Mouse (Mus musculus): ENCODE results near the gene Abl1. TPM values are rescaled to one million over a fixed set of nuclear protein-coding genes. Genes with fewer than 3 reads are reported as not detected.

Gene Abl1
- polyA plus RNA-seq, 1 experiment from 2014 or later, result 33.0 TPM

DNA sequence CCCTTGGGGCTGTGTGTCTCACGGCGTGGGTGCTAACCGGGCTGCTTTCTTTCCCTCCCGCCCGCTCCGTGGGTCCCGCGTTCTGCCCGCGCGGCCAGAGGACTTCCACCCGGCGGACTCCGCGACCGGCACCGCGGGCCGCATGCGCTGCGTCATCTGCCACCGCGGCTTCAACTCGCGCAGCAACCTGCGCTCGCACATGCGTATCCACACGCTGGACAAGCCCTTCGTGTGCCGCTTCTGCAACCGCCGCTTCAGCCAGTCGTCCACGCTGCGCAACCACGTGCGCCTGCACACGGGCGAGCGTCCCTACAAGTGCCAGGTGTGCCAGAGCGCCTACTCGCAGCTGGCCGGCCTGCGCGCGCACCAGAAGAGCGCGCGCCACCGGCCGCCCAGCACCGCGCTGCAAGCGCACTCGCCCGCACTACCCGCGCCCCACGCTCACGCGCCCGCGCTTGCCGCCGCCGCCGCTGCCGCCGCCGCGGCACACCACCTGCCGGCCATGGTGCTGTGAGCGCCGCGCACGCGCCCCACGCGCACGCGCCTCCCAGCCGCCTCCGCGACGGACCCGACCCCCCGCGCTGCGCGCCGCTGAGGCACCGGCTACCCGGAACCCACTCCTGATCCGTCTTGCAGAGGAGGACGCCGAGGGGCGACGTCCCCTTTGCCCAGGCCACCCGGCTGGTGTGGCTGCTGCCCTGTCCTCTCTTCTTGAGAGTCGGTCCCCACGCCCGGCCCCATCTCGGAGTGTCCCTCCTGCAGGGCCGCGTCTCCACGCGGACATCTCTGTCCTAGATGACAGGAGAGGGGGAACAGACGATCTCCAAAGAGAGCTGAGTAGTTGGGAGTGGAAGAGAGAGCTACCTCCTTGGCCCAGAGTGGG lies 34.0 kb upstream of the Abl1 start:
- peak overlapping the region; percentile 24; the same call in 1 of the 2 replicates for H3K9ac ChIP-seq (ENCODE audit: low read length)
- no peaks in the 10 kb centered on the region for H3K9me3 ChIP-seq (ENCODE audit: control insufficient read depth, low read length)
- H3K4me3 ChIP-seq (ENCODE audit: low read depth, low read length), result peak overlapping the region; percentile 47
- no peak overlapping the region for H3K27ac ChIP-seq (ENCODE audit: low read depth, low read length)
- H3K4me1 ChIP-seq (ENCODE audit: control insufficient read depth, insufficient read depth, low read length), result peaks cover 10% of the 10 kb centered on the region
- under 1% methylated on average over 95 of the region's 109 CpGs for WGBS
- ATAC-seq (ENCODE audit: low FRiP score) (peak; percentile 33; the same call in 1 of the 2 replicates), DNase-seq (ENCODE audit: low spot score, missing footprints) (peak; percentile 95)
- H3K4me2 ChIP-seq, result peak overlapping the region; percentile 83
- peaks cover 85% of the 10 kb centered on the region for H3K27me3 ChIP-seq (ENCODE audit: control insufficient read depth, insufficient read depth, low read length)
- H3K36me3 ChIP-seq (ENCODE audit: control insufficient read depth, insufficient read depth, low read length), result no peaks in the 10 kb centered on the region

DNA sequence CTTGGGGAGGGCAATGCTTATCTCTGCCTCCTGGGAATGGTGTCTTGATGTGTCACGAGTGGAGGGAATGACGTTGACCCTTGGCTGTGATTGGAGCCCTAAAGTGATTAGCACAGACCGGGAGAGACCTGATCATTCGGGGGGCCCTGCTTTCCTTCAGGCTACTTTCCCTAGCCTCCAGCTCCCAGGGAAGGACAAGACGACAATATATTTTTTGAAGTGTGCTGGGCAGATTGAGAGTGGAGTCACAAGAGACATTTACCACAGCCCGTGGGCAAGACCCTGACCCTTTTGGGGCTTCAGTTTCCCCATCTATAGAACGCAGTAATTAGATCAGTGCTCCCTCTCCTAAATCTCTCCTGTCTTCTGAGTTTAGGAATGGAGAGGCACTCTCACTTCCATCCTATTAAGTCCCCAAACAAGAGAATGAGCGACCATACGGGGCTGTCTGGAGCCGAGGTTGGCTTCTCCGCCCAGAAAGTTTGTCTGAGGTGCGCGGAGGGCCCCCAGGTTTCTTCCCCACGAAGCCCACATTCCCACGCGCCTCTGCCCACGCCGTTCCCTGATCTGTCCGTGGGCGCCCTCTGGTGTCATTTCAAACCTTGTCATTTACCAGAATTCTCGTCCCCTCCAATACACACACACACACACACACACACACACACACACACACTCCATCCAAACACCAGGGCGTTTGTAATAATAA lies 33.2 kb upstream of the Abl1 start:
- H3K27ac ChIP-seq (ENCODE audit: low read depth, low read length), result no peak overlapping the region
- peaks cover 10% of the 10 kb centered on the region for H3K4me1 ChIP-seq (ENCODE audit: control insufficient read depth, insufficient read depth, low read length)
- ATAC-seq (ENCODE audit: low FRiP score) (peak; percentile 22; the same call in 1 of the 2 replicates), DNase-seq (ENCODE audit: low spot score, missing footprints) (peak; percentile 93)
- H3K4me2 ChIP-seq, result peak overlapping the region; percentile 83; the same call in 1 of the 2 replicates
- peak overlapping the region; percentile 47 for H3K4me3 ChIP-seq (ENCODE audit: low read depth, low read length)
- H3K36me3 ChIP-seq (ENCODE audit: control insufficient read depth, insufficient read depth, low read length), result no peaks in the 10 kb centered on the region
- WGBS, result 6% methylated on average over 22 of the region's 22 CpGs
- no peaks in the 10 kb centered on the region for H3K9me3 ChIP-seq (ENCODE audit: control insufficient read depth, low read length)
- no peak overlapping the region for H3K9ac ChIP-seq (ENCODE audit: low read length)
- H3K27me3 ChIP-seq (ENCODE audit: control insufficient read depth, insufficient read depth, low read length), result peaks cover 77% of the 10 kb centered on the region

DNA sequence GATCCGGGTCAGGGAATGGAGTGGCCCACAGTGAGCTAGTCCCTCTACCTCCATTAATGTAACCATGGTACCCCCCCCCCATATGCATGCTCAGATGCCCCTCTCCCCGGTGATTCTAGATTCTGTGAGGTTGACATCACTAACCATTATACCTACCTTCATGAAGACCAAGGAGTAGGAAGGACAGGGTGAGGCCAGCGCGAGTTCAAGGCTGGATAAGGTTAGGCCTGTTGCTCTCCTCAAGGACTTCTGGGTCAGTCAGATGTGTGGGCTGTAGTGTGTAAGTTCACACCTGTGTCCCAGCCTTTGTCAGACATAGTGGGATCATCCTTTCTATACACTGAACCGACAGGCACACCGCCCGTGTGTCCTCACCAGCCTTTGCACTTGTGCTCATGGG lies 31.8 kb upstream of the Abl1 start:
- no peak for ATAC-seq (ENCODE audit: low FRiP score)
- DNase-seq (ENCODE audit: low spot score, missing footprints), result peak; percentile 81
- Histone ChIP-seq H3K4me2 (no peak overlapping the region), H3K4me3 (ENCODE audit: low read depth, low read length) (no peak overlapping the region), H3K27me3 (ENCODE audit: control insufficient read depth, insufficient read depth, low read length) (peaks cover 66% of the 10 kb centered on the region), H3K27ac (ENCODE audit: low read depth, low read length) (no peak overlapping the region), H3K4me1 (ENCODE audit: control insufficient read depth, insufficient read depth, low read length) (peaks cover 10% of the 10 kb centered on the region), H3K36me3 (ENCODE audit: control insufficient read depth, insufficient read depth, low read length) (no peaks in the 10 kb centered on the region), H3K9me3 (ENCODE audit: control insufficient read depth, low read length) (no peaks in the 10 kb centered on the region), H3K9ac (ENCODE audit: low read length) (no peak overlapping the region)
- 85% methylated on average over 7 of the region's 7 CpGs for WGBS

DNA sequence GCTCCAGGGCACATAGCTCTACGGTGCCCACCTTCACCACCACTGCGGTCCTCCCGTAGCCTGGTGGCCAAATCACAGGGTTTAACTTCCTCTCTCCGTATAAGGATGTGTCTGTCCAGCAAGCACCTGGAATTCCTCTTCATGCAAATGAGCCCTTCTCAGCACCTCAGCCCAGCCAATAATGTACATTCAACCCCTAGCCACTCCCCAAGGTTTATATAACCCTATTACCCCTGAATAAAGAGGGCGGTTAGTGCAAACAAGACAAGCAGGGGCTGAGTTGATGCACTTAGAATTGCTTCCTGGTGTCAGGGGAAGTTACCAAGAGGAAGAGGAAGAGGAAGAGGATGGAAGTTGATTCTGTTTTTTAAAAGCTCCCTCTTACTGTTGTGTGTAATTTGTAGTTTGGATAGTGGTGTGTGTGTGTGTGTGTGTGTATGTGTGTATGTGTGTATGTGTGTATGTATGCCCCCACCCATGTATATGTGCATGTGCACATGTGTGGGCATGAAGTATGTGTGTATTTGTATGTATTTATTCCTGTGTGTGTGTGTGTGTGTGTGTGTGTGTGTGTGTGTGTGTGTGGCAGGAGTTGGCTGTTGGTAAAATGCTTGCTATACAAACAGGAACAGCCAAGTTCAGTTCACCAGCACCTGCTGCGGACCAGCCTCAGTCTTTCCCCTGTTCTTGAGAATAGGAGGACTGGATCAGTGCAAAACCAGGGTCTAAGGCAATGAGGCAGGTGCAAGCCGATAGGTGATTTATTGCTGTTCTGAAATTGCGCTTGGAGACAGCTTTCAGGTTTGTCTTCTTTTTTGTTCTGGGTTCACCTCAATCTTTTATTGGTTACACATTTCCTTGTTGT lies 25.0 kb upstream of the Abl1 start:
- Histone ChIP-seq H3K4me2 (no peak overlapping the region), H3K4me3 (ENCODE audit: low read depth, low read length) (no peak overlapping the region), H3K27ac (ENCODE audit: low read depth, low read length) (no peak overlapping the region), H3K4me1 (ENCODE audit: control insufficient read depth, insufficient read depth, low read length) (no peaks in the 10 kb centered on the region), H3K27me3 (ENCODE audit: control insufficient read depth, insufficient read depth, low read length) (peaks cover 23% of the 10 kb centered on the region), H3K9ac (ENCODE audit: low read length) (no peak overlapping the region), H3K9me3 (ENCODE audit: control insufficient read depth, low read length) (no peaks in the 10 kb centered on the region), H3K36me3 (ENCODE audit: control insufficient read depth, insufficient read depth, low read length) (no peaks in the 10 kb centered on the region)
- WGBS, result 75% methylated on average over 8 of the region's 8 CpGs
- no peak for ATAC-seq (ENCODE audit: low FRiP score)
- no peak for DNase-seq (ENCODE audit: low spot score, missing footprints)

DNA sequence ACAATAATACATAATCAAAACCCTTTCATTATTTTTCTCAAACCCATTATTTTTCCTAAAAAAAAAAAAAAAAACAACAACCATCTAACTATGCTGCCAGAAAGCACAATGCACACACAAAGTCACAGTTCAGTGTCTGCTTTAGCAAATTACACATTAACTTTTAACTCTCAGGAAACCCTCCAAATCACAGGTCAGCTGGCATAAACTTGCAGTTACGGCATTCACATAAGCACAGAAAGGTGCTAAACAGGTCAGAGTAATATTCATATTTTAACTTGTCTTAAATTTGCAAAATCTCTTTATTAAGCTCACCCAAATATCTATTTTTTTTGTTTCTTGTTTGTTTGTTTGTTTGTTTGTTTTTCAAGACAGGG lies 24.4 kb upstream of the Abl1 start:
- Histone ChIP-seq H3K27me3 (ENCODE audit: control insufficient read depth, insufficient read depth, low read length) (peaks cover 21% of the 10 kb centered on the region), H3K4me3 (ENCODE audit: low read depth, low read length) (no peak overlapping the region), H3K9ac (ENCODE audit: low read length) (no peak overlapping the region), H3K4me1 (ENCODE audit: control insufficient read depth, insufficient read depth, low read length) (no peaks in the 10 kb centered on the region), H3K27ac (ENCODE audit: low read depth, low read length) (no peak overlapping the region), H3K9me3 (ENCODE audit: control insufficient read depth, low read length) (no peaks in the 10 kb centered on the region), H3K4me2 (no peak overlapping the region), H3K36me3 (ENCODE audit: control insufficient read depth, insufficient read depth, low read length) (no peaks in the 10 kb centered on the region)
- DNase-seq (ENCODE audit: low spot score, missing footprints), result no peak
- no peak for ATAC-seq (ENCODE audit: low FRiP score)
- WGBS, result 90% methylated on average over 1 of the region's 1 CpGs

DNA sequence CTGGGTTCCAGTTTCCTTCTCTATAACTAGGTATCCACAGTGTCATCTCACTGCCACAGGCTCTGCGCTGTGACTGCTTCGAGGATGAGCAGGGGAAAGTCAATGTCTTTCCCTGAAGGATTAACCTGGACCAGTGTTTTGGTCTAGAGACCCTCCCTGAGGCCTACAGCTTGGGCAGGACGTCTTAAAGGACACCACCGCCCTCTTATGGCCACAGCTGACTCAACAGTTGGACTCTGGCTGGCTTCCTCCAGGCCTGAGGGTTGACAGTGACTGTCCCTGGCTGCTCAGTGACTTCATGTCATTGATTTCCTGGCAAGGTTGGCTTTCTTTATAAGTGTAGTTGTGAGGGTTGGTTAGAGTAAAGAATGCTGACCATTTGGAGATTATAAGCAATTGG lies 20.8 kb upstream of the Abl1 start:
- H3K9me3 ChIP-seq (ENCODE audit: control insufficient read depth, low read length), result no peaks in the 10 kb centered on the region
- H3K36me3 ChIP-seq (ENCODE audit: control insufficient read depth, insufficient read depth, low read length), result no peaks in the 10 kb centered on the region
- H3K4me1 ChIP-seq (ENCODE audit: control insufficient read depth, insufficient read depth, low read length), result peaks cover 8% of the 10 kb centered on the region
- no peak overlapping the region for H3K9ac ChIP-seq (ENCODE audit: low read length)
- WGBS, result 19% methylated on average over 4 of the region's 4 CpGs
- H3K4me2 ChIP-seq, result no peak overlapping the region
- ATAC-seq (ENCODE audit: low FRiP score), result no peak
- peak; percentile 92 for DNase-seq (ENCODE audit: low spot score, missing footprints)
- peaks cover 11% of the 10 kb centered on the region; the same call in 1 of the 2 replicates for H3K27me3 ChIP-seq (ENCODE audit: control insufficient read depth, insufficient read depth, low read length)
- no peak overlapping the region for H3K4me3 ChIP-seq (ENCODE audit: low read depth, low read length)
- H3K27ac ChIP-seq (ENCODE audit: low read depth, low read length), result no peak overlapping the region

GRCm38 (mm10) chr2:31670551-31671035 lies 17.6 kb upstream of the Abl1 start, which contains the start of gene Exosc2:
Gene Exosc2 (plus strand): TSS chr2:31670715.
- no peaks in the 10 kb centered on the region for H3K9me3 ChIP-seq (ENCODE audit: control insufficient read depth, low read length)
- peaks cover 6% of the 10 kb centered on the region; the same call in 1 of the 2 replicates for H3K36me3 ChIP-seq (ENCODE audit: control insufficient read depth, insufficient read depth, low read length)
- ATAC-seq (ENCODE audit: low FRiP score) (peak; percentile 97), DNase-seq (ENCODE audit: low spot score, missing footprints) (peak; percentile 99)
- H3K4me1 ChIP-seq (ENCODE audit: control insufficient read depth, insufficient read depth, low read length), result peaks cover 8% of the 10 kb centered on the region
- H3K9ac ChIP-seq (ENCODE audit: low read length), result peak within 1 kb of the TSS; percentile 89
- no peak within 1 kb of the TSS for H3K27ac ChIP-seq (ENCODE audit: low read depth, low read length)
- WGBS, result under 1% methylated on average over 27 of the region's 27 CpGs
- H3K4me3 ChIP-seq (ENCODE audit: low read depth, low read length), result peak within 1 kb of the TSS; percentile 83
- peaks cover 7% of the 10 kb centered on the region; the same call in 1 of the 2 replicates for H3K27me3 ChIP-seq (ENCODE audit: control insufficient read depth, insufficient read depth, low read length)
- H3K4me2 ChIP-seq, result peak within 1 kb of the TSS; percentile 91

DNA sequence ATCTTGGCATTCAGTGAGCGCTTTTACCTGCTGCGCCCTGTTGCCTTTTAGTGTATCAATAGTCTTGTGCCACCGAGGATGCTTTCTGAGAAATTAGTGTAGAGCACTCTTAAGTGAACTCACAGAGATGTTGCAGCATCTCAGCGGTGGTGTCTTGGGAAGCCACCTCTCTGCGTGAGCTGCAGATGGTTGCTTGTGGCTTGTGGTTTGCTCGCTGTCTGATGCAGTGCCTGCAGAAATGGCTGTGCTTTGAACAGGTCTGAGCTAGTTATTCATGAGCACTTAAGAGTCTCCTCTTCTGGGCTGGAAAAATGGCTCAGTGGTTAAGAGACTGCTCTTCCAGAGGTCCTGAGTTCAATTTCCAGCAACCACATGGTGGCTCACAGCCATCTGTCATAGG lies 9.5 kb upstream of the Abl1 start:
- no peak overlapping the region for H3K4me2 ChIP-seq
- H3K9me3 ChIP-seq (ENCODE audit: control insufficient read depth, low read length), result no peaks in the 10 kb centered on the region
- H3K27ac ChIP-seq (ENCODE audit: low read depth, low read length), result no peak overlapping the region
- H3K27me3 ChIP-seq (ENCODE audit: control insufficient read depth, insufficient read depth, low read length), result no peaks in the 10 kb centered on the region
- H3K4me3 ChIP-seq (ENCODE audit: low read depth, low read length), result no peak overlapping the region
- DNase-seq (ENCODE audit: low spot score, missing footprints) (peak; percentile 17), ATAC-seq (ENCODE audit: low FRiP score) (no peak)
- H3K9ac ChIP-seq (ENCODE audit: low read length), result no peak overlapping the region
- no peaks in the 10 kb centered on the region for H3K4me1 ChIP-seq (ENCODE audit: control insufficient read depth, insufficient read depth, low read length)
- WGBS, result 97% methylated on average over 6 of the region's 6 CpGs
- H3K36me3 ChIP-seq (ENCODE audit: control insufficient read depth, insufficient read depth, low read length), result peaks cover 31% of the 10 kb centered on the region
